Mouse (Mus musculus) thymus, postnatal 25 days (tissue): ENCODE data around the gene Klhl4.

Experiments used
- DNase-seq: peaks from one replicate; pipeline ENCODE4 v3.0.0; 2022

Klhl4 gene

DNA sequence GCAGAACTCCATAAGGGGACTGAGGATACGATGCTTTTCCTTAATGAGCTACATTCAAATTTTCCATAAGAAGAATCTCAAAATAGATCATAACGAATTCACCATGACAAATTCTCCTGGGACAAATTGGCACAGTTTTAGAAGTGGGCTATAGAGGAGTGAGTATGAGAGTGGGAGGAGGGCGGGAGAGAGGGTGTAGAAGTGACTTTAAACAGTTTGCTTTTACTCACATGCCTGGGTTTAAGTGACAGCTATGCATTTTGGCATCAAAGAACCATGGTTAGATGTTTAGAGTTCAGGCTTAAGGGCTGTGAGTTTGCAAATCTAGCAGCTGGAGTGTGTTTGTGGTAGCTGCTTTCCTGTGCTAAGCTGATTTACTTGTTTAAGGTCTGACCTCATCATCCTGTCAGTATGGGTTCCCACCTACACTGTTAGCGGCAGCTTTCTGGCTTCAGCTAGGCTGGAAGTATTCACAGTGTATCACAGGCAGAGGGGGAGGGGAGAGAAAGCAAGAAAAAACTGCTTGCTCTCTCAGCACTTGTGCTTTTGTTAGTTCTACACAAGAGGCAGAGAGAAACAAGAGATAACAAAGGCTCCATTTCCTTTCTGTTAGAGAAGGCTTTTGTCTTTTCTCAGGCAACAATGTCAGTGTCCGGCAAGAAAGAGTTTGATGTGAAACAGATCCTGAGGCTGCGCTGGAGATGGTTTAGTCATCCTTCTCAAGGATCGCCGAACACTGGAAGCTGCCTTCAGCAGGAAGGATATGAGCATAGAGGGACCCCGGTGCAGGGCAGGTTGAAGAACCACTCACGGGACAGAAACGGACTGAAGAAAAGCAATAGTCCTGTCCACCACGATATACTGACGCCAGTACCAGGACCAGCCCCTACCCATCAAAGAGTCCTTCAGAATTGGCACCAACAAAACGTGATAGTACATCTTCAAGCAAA is at the start of gene Klhl4:
Gene Klhl4 (plus strand): TSS at position 552 of the 950 bp plus-strand sequence.
- DNase-seq, result peak; percentile 2

DNA sequence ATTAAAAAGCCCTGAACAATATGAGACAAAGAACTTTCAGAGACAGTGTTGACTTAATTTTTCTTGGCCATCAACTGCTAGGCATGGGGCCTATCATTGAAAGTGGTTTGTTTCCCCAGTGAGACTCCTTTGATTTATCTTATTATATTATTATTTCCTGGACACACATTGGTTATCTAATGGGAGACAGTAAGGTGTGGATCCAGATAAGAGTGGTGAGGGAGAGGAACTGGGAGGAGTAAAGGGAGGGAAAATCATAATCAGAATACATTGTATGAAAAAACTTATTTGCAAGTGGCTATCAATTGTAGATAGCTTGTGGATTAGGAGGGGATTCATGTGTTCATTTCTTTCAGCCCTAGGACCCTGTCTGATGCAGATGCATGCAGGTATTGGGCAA is 10.0 kb downstream of the Klhl4 start:
- no peak for DNase-seq

DNA sequence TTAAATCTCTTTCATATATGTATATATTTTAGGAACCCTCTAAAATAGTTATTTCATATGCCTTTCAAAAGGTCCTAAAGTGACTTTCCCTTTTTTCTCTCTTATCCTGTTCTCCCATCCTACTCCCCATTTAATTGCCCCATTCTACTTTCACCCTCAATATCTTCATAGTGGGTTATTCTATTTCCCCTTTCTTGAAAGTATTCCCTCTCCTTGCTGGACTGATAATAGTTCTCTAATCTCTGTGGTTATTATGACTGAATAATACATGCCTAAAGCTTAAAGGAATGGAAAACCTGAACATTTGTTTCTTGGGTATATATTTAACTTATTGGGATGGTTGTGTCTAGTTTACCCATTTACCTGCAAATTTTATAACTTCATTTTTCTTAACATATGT is 12.6 kb downstream of the Klhl4 start:
- no peak for DNase-seq

DNA sequence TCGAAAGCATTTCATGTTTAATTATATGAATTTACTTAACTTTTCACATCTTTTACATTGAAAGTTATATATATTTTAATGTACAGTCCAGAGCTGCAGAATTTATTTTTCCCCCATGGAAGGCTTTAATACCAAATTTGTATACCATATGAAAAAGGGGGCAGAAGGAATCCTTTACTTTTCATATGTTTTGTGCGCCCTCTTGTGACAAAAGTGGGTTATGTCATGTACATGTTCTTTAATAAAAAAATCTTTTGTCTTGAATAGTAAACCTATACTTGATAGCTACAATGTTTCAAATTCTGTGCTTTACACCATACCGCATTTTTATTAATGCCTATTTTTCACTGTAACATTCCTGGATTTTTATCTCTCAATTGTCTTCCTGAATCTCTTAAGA is 84.0 kb downstream of the Klhl4 start:
- no peak for DNase-seq

DNA sequence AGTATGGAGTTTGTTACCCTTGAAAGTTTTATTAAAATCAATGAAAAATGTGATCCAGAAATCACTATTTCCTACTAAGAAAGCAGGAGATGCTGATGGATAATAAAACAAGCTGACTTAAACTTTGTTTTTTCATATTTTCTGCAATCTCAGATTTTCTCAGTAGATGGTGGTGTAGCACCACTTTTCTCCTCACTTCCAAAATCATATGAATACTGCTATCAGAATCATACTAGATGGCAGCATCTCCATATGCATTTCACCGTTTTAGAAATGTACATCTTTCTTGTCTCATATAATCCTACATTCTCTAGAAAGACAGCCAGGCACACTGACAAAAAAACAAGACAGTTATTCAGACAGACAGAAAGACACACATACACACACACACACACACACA is 108.2 kb downstream of the Klhl4 start:
- DNase-seq, result no peak
